Mouse (Mus musculus): ENCODE data around the gene Olfr281.

Gene Olfr281

DNA sequence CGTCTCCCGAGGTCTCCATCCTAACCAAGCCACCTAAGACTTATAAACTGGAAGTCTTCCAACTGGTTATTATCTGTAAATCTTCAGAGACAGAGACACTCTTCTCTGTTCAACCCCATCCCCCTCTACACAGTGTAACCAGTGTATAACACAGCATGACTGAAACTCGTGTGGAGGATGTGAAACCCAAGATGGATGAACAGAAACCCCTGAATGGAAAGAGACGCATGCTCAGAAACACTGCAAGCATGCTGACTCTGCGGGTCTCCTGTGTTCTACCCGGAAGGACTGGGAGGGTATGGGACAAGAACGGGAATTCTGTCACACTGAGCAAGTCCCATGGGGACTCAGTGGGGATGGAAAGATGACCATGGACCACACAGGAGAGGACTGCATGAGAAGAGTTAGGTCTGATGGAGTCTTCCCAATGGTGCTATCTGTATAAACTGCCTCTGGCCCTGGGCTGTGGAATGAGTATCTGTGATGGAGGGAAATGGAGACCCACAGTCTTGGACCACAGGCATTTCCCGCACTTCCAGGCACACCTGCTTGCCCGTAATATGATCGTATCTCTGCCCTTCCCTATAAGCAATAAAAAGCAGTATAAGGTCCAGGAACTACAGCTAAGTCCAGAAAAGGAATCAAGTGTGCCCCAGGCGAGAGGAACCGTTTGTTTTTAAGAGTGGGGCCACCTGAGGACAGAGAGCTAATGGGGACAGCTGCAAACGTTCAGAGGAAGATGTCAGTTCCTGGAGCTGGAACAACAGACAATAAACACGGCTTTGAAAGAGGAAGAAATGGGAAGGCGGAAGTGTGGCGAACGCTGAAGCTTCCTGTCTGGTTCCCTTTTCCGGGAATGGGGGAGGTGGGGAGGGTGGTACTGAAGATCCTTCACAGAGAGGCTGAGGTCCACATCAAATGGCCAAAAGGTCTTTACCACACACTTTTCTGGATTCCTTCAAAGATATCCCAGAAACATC lies 31.8 kb downstream of the Olfr281 start:
- peak; percentile 74 for DNase-seq (ENCODE audit: low read depth, low spot score)

- no peak for DNase-seq (ENCODE audit: low read depth, low spot score)
Measured at GRCm38 (mm10) chr15:98486433-98487021, 34.1 kb downstream of the Olfr281 start.

GRCm38 (mm10) chr15:98491332-98491731 lies 38.9 kb downstream of the Olfr281 start:
- no peak for DNase-seq (ENCODE audit: low read depth, low spot score)

- no peak for DNase-seq (ENCODE audit: low read depth, low spot score)
Measured at GRCm38 (mm10) chr15:98492102-98492501, 39.7 kb downstream of the Olfr281 start, which contains the start of gene Olfr279. Gene Olfr279, plus strand, starts transcription at chr15:98492402.

DNA sequence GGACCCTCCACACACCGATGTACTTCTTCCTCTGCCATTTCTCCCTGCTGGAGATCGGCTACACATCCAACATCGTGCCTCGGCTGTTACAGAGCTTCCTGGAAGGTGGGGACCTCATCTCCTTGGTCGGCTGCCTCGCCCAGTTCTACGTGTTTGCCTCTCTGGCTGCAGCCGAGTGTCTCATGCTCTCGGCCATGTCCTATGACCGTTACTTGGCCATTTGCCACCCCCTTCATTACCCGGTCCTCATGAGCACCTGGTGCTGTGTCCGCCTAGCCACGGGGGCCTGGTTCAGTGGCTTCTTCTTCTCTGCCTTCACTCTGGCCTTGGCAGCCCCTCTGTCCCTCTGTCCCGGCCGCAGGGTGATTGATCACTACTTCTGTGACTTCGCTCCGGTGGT lies 45.2 kb downstream of the Olfr281 start:
- no peak for DNase-seq (ENCODE audit: low read depth, low spot score)

- DNase-seq (ENCODE audit: low read depth, low spot score) = no peak
Measured at GRCm38 (mm10) chr15:98503317-98503716, 50.9 kb downstream of the Olfr281 start.

- peak; percentile 82 for DNase-seq (ENCODE audit: low read depth, low spot score)
Measured at GRCm38 (mm10) chr15:98504514-98504913, 52.1 kb downstream of the Olfr281 start.

DNA sequence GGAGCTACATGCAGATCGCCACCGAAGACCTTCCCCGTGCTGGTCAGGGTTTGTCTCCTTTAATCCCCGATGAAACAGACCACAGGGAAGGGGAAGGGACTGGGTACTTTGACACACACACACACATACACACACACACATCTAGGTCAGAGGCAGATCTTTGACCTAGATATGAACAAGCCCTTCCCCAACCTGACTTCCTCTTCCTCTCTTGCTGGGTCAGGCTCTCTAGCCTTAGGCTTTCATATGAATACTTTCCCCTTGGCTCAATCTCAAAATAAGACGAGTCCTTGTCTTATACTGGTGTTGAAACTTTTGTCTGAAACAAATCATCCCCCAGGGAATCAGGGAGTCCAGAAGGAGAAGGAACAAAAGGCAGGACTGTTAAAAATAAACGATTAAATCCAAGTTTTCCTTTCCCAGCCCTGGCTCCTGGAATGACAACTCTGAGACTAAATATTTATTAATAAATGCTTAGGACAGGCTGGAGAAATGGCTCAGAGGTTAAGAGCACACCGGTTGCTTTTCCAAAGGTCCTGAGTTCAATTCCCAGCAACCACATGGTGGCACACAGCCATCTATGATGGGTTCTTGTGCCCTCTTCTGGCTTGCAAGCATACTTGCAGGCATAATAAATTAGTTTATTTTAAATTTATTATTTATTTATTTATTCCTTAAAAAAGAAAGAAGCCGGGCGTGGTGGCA lies 54.0 kb downstream of the Olfr281 start:
- DNase-seq (ENCODE audit: low read depth, low spot score) = no peak

GRCm38 (mm10) chr15:98507321-98507720 lies 54.9 kb downstream of the Olfr281 start:
- peak; percentile 54 for DNase-seq (ENCODE audit: low read depth, low spot score)

- peak; percentile 52 for DNase-seq (ENCODE audit: low read depth, low spot score)
Measured at GRCm38 (mm10) chr15:98509387-98509786, 57.0 kb downstream of the Olfr281 start.
